Mouse (Mus musculus) embryonic facial prominence, embryonic 12.5 days (tissue): ENCODE data around the gene Lexm. TPM values are rescaled to one million over a fixed set of nuclear protein-coding genes. Genes with fewer than 3 reads are reported as not detected.

Source experiments
- ATAC-seq: fragments of 200-750 bp; cut with Nextera tagmentation; 2 replicates; pipeline ENCODE4 v1.8.0; 2017; ENCODE audit not compliant: insufficient number of reproducible peaks, insufficient read depth, low FRiP score, low TSS enrichment
- H3K27ac ChIP-seq: fragments of 300-500 bp; sonication (generic); 2 replicates; pipeline ENCODE4 v1.5.1; 2016; ENCODE audit warnings: mild to moderate bottlenecking
- H3K27me3 ChIP-seq: fragments of 300-500 bp; sonication (generic); 2 replicates; pipeline ENCODE4 v1.6.1; 2016; ENCODE audit warnings: mild to moderate bottlenecking, moderate library complexity
- H3K36me3 ChIP-seq: fragments of 300-500 bp; sonication (generic); 2 replicates; pipeline ENCODE4 v1.6.1; 2016; ENCODE audit warnings: mild to moderate bottlenecking
- H3K4me1 ChIP-seq: fragments of 300-500 bp; sonication (generic); 2 replicates; pipeline ENCODE4 v1.6.1; 2016
- H3K4me2 ChIP-seq: fragments of 300-500 bp; sonication (generic); replicated peaks from 2 replicates; pipeline ENCODE4 v1.6.1; 2016; ENCODE audit warnings: mild to moderate bottlenecking, moderate library complexity
- H3K4me3 ChIP-seq: fragments of 300-500 bp; sonication (generic); 2 replicates; pipeline ENCODE4 v1.5.1; 2016; ENCODE audit warnings: mild to moderate bottlenecking
- H3K9ac ChIP-seq: fragments of 300-500 bp; sonication (generic); 2 replicates; pipeline ENCODE4 v1.6.1; 2016; ENCODE audit warnings: mild to moderate bottlenecking, moderate library complexity
- H3K9me3 ChIP-seq: fragments of 300-500 bp; sonication (generic); 2 replicates; pipeline ENCODE4 v1.6.1; 2016; ENCODE audit warnings: mild to moderate bottlenecking, moderate library complexity
- WGBS: fragments of 180-500 bp; shearing (Covaris S2); methylation state at CpG from one replicate; pipeline ENCODE4 v1.1.7; 2016; 5-methylcytosine and 5-hydroxymethylcytosine counted together
- polyA plus RNA-seq: library from polyadenylated mRNA; unstranded; fragments of >200 nt; fragmentation: Nextera tagmentation; extraction: Ambion mirVana; gene quantifications from 2 replicates; pipeline ENCODE4 v1.2.1, GENCODE M21; 2016

Lexm gene
- 0.40 and 0.76 TPM in 2 replicates for polyA plus RNA-seq

GRCm38 (mm10) chr4:106617056-106617455, at the start of gene Lexm:
Gene Lexm, minus strand, starts transcription at chr4:106617241.
- Histone ChIP-seq H3K9ac (no peak within 1 kb of the TSS), H3K27me3 (peaks cover 19% of the 10 kb centered on the region), H3K4me2 (peak within 1 kb of the TSS; percentile 42), H3K27ac (no peak within 1 kb of the TSS), H3K4me1 (peaks cover 10% of the 10 kb centered on the region), H3K36me3 (no peaks in the 10 kb centered on the region), H3K4me3 (no peak within 1 kb of the TSS), H3K9me3 (no peaks in the 10 kb centered on the region)
- no peak for ATAC-seq
- 2% methylated on average over 19 of the region's 19 CpGs for WGBS

- 91% methylated on average over 2 of the region's 2 CpGs for WGBS
- ATAC-seq, result no peak
- H3K9me3 ChIP-seq, result no peaks in the 10 kb centered on the region
Measured at GRCm38 (mm10) chr4:106666546-106666945, 49.5 kb upstream of the Lexm start.

GRCm38 (mm10) chr4:106665673-106666072, 48.6 kb upstream of the Lexm start:
- Histone ChIP-seq H3K9ac (no peak overlapping the region), H3K27me3 (no peaks in the 10 kb centered on the region), H3K36me3 (peaks cover 98% of the 10 kb centered on the region), H3K4me3 (no peak overlapping the region), H3K27ac (no peak overlapping the region), H3K4me1 (no peaks in the 10 kb centered on the region), H3K4me2 (no peak overlapping the region), H3K9me3 (no peaks in the 10 kb centered on the region)
- no peak for ATAC-seq
- 92% methylated on average over 10 of the region's 10 CpGs for WGBS

More at GRCm38 (mm10) chr4:106666546-106666945, 49.5 kb upstream of the Lexm start:
- Histone ChIP-seq H3K36me3 (peaks cover 98% of the 10 kb centered on the region), H3K4me3 (no peak overlapping the region), H3K27me3 (no peaks in the 10 kb centered on the region), H3K4me2 (no peak overlapping the region), H3K9ac (no peak overlapping the region), H3K27ac (no peak overlapping the region), H3K4me1 (no peaks in the 10 kb centered on the region)

GRCm38 (mm10) chr4:106665269-106665668, 48.2 kb upstream of the Lexm start:
- WGBS, result 95% methylated on average over 2 of the region's 2 CpGs
- Histone ChIP-seq H3K9me3 (no peaks in the 10 kb centered on the region), H3K4me2 (no peak overlapping the region), H3K4me1 (no peaks in the 10 kb centered on the region), H3K9ac (no peak overlapping the region), H3K27me3 (no peaks in the 10 kb centered on the region), H3K27ac (no peak overlapping the region), H3K36me3 (peaks cover 98% of the 10 kb centered on the region), H3K4me3 (no peak overlapping the region)
- no peak for ATAC-seq

GRCm38 (mm10) chr4:106664697-106665096, 47.7 kb upstream of the Lexm start:
- no peaks in the 10 kb centered on the region for H3K4me1 ChIP-seq
- no peaks in the 10 kb centered on the region for H3K9me3 ChIP-seq
- H3K36me3 ChIP-seq, result peaks cover 98% of the 10 kb centered on the region
- WGBS, result 91% methylated on average over 6 of the region's 6 CpGs
- H3K27me3 ChIP-seq, result no peaks in the 10 kb centered on the region
- H3K4me2 ChIP-seq, result no peak overlapping the region
- H3K9ac ChIP-seq, result no peak overlapping the region
- H3K4me3 ChIP-seq, result no peak overlapping the region
- H3K27ac ChIP-seq, result no peak overlapping the region
- ATAC-seq, result no peak

GRCm38 (mm10) chr4:106663956-106664470, 47.0 kb upstream of the Lexm start:
- H3K9me3 ChIP-seq, result no peaks in the 10 kb centered on the region
- no peak for ATAC-seq
- no peak overlapping the region for H3K9ac ChIP-seq
- 92% methylated on average over 5 of the region's 5 CpGs for WGBS
- no peaks in the 10 kb centered on the region for H3K4me1 ChIP-seq
- no peak overlapping the region for H3K4me3 ChIP-seq
- H3K27me3 ChIP-seq, result no peaks in the 10 kb centered on the region
- peaks cover 96% of the 10 kb centered on the region for H3K36me3 ChIP-seq
- no peak overlapping the region for H3K27ac ChIP-seq
- no peak overlapping the region for H3K4me2 ChIP-seq

GRCm38 (mm10) chr4:106655681-106656080, 38.6 kb upstream of the Lexm start:
- Histone ChIP-seq H3K4me3 (no peak overlapping the region), H3K9me3 (no peaks in the 10 kb centered on the region), H3K4me1 (peaks cover 6% of the 10 kb centered on the region), H3K9ac (no peak overlapping the region), H3K27me3 (no peaks in the 10 kb centered on the region), H3K4me2 (no peak overlapping the region), H3K27ac (no peak overlapping the region), H3K36me3 (peaks cover 45% of the 10 kb centered on the region)
- ATAC-seq, result no peak
- WGBS, result 89% methylated on average over 10 of the region's 10 CpGs

GRCm38 (mm10) chr4:106653051-106653450, 36.0 kb upstream of the Lexm start:
- no peak for ATAC-seq

GRCm38 (mm10) chr4:106652546-106652945, 35.5 kb upstream of the Lexm start:
- Histone ChIP-seq H3K27ac (no peak overlapping the region), H3K27me3 (no peaks in the 10 kb centered on the region), H3K4me2 (no peak overlapping the region), H3K9me3 (no peaks in the 10 kb centered on the region), H3K9ac (no peak overlapping the region), H3K36me3 (peaks cover 27% of the 10 kb centered on the region), H3K4me3 (no peak overlapping the region), H3K4me1 (peaks cover 6% of the 10 kb centered on the region)
- ATAC-seq, result no peak
- 86% methylated on average over 3 of the region's 3 CpGs for WGBS

More at GRCm38 (mm10) chr4:106653051-106653450, 36.0 kb upstream of the Lexm start:
- no peak overlapping the region for H3K27ac ChIP-seq
- no peak overlapping the region for H3K9ac ChIP-seq
- H3K4me2 ChIP-seq, result no peak overlapping the region
- H3K9me3 ChIP-seq, result no peaks in the 10 kb centered on the region
- no peaks in the 10 kb centered on the region for H3K27me3 ChIP-seq
- peaks cover 6% of the 10 kb centered on the region for H3K4me1 ChIP-seq
- WGBS, result 93% methylated on average over 15 of the region's 15 CpGs
- H3K4me3 ChIP-seq, result no peak overlapping the region
- H3K36me3 ChIP-seq, result peaks cover 27% of the 10 kb centered on the region

GRCm38 (mm10) chr4:106650833-106651527, 33.9 kb upstream of the Lexm start, which contains the start of gene Pars2:
Gene Pars2, plus strand, starts transcription at chr4:106651069.
- Histone ChIP-seq H3K9ac (peak within 1 kb of the TSS; percentile 73), H3K9me3 (no peaks in the 10 kb centered on the region), H3K27me3 (no peaks in the 10 kb centered on the region), H3K27ac (peak within 1 kb of the TSS; percentile 77), H3K4me2 (peak within 1 kb of the TSS; percentile 72), H3K4me3 (peak within 1 kb of the TSS; percentile 67), H3K36me3 (peaks cover 21% of the 10 kb centered on the region), H3K4me1 (peaks cover 6% of the 10 kb centered on the region)
- 3% methylated on average over 40 of the region's 40 CpGs for WGBS
- ATAC-seq, result peak; percentile 96

GRCm38 (mm10) chr4:106647137-106647536, 30.1 kb upstream of the Lexm start:
- no peaks in the 10 kb centered on the region for H3K9me3 ChIP-seq
- H3K4me2 ChIP-seq, result no peak overlapping the region
- no peaks in the 10 kb centered on the region for H3K27me3 ChIP-seq
- H3K36me3 ChIP-seq, result no peaks in the 10 kb centered on the region
- no peak for ATAC-seq
- H3K27ac ChIP-seq, result no peak overlapping the region
- H3K4me1 ChIP-seq, result peaks cover 18% of the 10 kb centered on the region
- no peak overlapping the region for H3K4me3 ChIP-seq
- 78% methylated on average over 6 of the region's 6 CpGs for WGBS
- no peak overlapping the region for H3K9ac ChIP-seq

- no peaks in the 10 kb centered on the region for H3K36me3 ChIP-seq
- 81% methylated on average over 5 of the region's 5 CpGs for WGBS
- peaks cover 12% of the 10 kb centered on the region for H3K4me1 ChIP-seq
Measured at GRCm38 (mm10) chr4:106645797-106646196, 28.8 kb upstream of the Lexm start.

More at GRCm38 (mm10) chr4:106645797-106646196, 28.8 kb upstream of the Lexm start:
- H3K4me2 ChIP-seq, result no peak overlapping the region
- no peaks in the 10 kb centered on the region for H3K27me3 ChIP-seq
- no peak overlapping the region for H3K4me3 ChIP-seq
- no peaks in the 10 kb centered on the region for H3K9me3 ChIP-seq
- no peak for ATAC-seq
- H3K27ac ChIP-seq, result no peak overlapping the region
- H3K9ac ChIP-seq, result no peak overlapping the region
